Mouse (Mus musculus): ENCODE results near the gene Cd28. TPM values are rescaled to one million over a fixed set of nuclear protein-coding genes. Genes with fewer than 3 reads are reported as not detected.
A peak's percentile ranks its signal among the peaks of the same experiment; 100 is the strongest.

The Cd28 gene
- total RNA-seq, 1 experiment from 2014 or later = 18.0 TPM

- no peak for ATAC-seq (replicated peaks in 1 of 2; ENCODE audit: insufficient read depth in 1 of 2, low FRiP score in 2 of 2, low TSS enrichment in 1 of 2, low read depth in 1 of 2, poor library complexity in 2 of 2, severe bottlenecking in 2 of 2)
These were observed 30.3 kb downstream of the Cd28 start for GRCm38 (mm10) chr1:60746856-60747255.

GRCm38 (mm10) chr1:60748286-60748685 is 31.7 kb downstream of the Cd28 start:
- ATAC-seq (replicated peaks in 1 of 2; ENCODE audit: insufficient read depth in 1 of 2, low FRiP score in 2 of 2, low TSS enrichment in 1 of 2, low read depth in 1 of 2, poor library complexity in 2 of 2, severe bottlenecking in 2 of 2) = no peak

GRCm38 (mm10) chr1:60748936-60749335 is 32.3 kb downstream of the Cd28 start:
- no peak for ATAC-seq (replicated peaks in 1 of 2; ENCODE audit: insufficient read depth in 1 of 2, low FRiP score in 2 of 2, low TSS enrichment in 1 of 2, low read depth in 1 of 2, poor library complexity in 2 of 2, severe bottlenecking in 2 of 2)

- ATAC-seq (replicated peaks in 1 of 2; ENCODE audit: insufficient read depth in 1 of 2, low FRiP score in 2 of 2, low TSS enrichment in 1 of 2, low read depth in 1 of 2, poor library complexity in 2 of 2, severe bottlenecking in 2 of 2) = no peak
These were observed 32.8 kb downstream of the Cd28 start for GRCm38 (mm10) chr1:60749346-60749840.

GRCm38 (mm10) chr1:60750201-60750765 is 33.7 kb downstream of the Cd28 start:
- no peak for ATAC-seq (replicated peaks in 1 of 2; ENCODE audit: insufficient read depth in 1 of 2, low FRiP score in 2 of 2, low TSS enrichment in 1 of 2, low read depth in 1 of 2, poor library complexity in 2 of 2, severe bottlenecking in 2 of 2)

- ATAC-seq (replicated peaks in 1 of 2; ENCODE audit: insufficient read depth in 1 of 2, low FRiP score in 2 of 2, low TSS enrichment in 1 of 2, low read depth in 1 of 2, poor library complexity in 2 of 2, severe bottlenecking in 2 of 2) = no peak
These were observed 34.4 kb downstream of the Cd28 start for GRCm38 (mm10) chr1:60751011-60751410.

GRCm38 (mm10) chr1:60752986-60753385 is 36.4 kb downstream of the Cd28 start:
- ATAC-seq (replicated peaks in 1 of 2; ENCODE audit: insufficient read depth in 1 of 2, low FRiP score in 2 of 2, low TSS enrichment in 1 of 2, low read depth in 1 of 2, poor library complexity in 2 of 2, severe bottlenecking in 2 of 2) = no peak

GRCm38 (mm10) chr1:60753981-60754380 is 37.4 kb downstream of the Cd28 start:
- ATAC-seq (replicated peaks in 1 of 2; ENCODE audit: insufficient read depth in 1 of 2, low FRiP score in 2 of 2, low TSS enrichment in 1 of 2, low read depth in 1 of 2, poor library complexity in 2 of 2, severe bottlenecking in 2 of 2) = no peak

- ATAC-seq (replicated peaks in 1 of 2; ENCODE audit: insufficient read depth in 1 of 2, low FRiP score in 2 of 2, low TSS enrichment in 1 of 2, low read depth in 1 of 2, poor library complexity in 2 of 2, severe bottlenecking in 2 of 2) = peak; percentile 79 to 81
These were observed 39.0 kb downstream of the Cd28 start for GRCm38 (mm10) chr1:60755391-60756243.

GRCm38 (mm10) chr1:60757631-60758030 is 41.0 kb downstream of the Cd28 start:
- ATAC-seq (replicated peaks in 1 of 2; ENCODE audit: insufficient read depth in 1 of 2, low FRiP score in 2 of 2, low TSS enrichment in 1 of 2, low read depth in 1 of 2, poor library complexity in 2 of 2, severe bottlenecking in 2 of 2) = no peak

- ATAC-seq (replicated peaks in 1 of 2; ENCODE audit: insufficient read depth in 1 of 2, low FRiP score in 2 of 2, low TSS enrichment in 1 of 2, low read depth in 1 of 2, poor library complexity in 2 of 2, severe bottlenecking in 2 of 2) = no peak
These were observed 41.6 kb downstream of the Cd28 start for GRCm38 (mm10) chr1:60758226-60758625.

- ATAC-seq (replicated peaks in 1 of 2; ENCODE audit: insufficient read depth in 1 of 2, low FRiP score in 2 of 2, low TSS enrichment in 1 of 2, low read depth in 1 of 2, poor library complexity in 2 of 2, severe bottlenecking in 2 of 2) = peak; percentile 4 to 38; a peak in 1 of 4 replicates
These were observed 43.1 kb downstream of the Cd28 start for GRCm38 (mm10) chr1:60759563-60760335.

- no peak for ATAC-seq (replicated peaks in 1 of 2; ENCODE audit: insufficient read depth in 1 of 2, low FRiP score in 2 of 2, low TSS enrichment in 1 of 2, low read depth in 1 of 2, poor library complexity in 2 of 2, severe bottlenecking in 2 of 2)
These were observed 43.9 kb downstream of the Cd28 start for GRCm38 (mm10) chr1:60760475-60760874.

GRCm38 (mm10) chr1:60761528-60762171 is 45.0 kb downstream of the Cd28 start:
- ATAC-seq (replicated peaks in 1 of 2; ENCODE audit: insufficient read depth in 1 of 2, low FRiP score in 2 of 2, low TSS enrichment in 1 of 2, low read depth in 1 of 2, poor library complexity in 2 of 2, severe bottlenecking in 2 of 2) = no peak

GRCm38 (mm10) chr1:60762451-60762850 is 45.9 kb downstream of the Cd28 start:
- no peak for ATAC-seq (replicated peaks in 1 of 2; ENCODE audit: insufficient read depth in 1 of 2, low FRiP score in 2 of 2, low TSS enrichment in 1 of 2, low read depth in 1 of 2, poor library complexity in 2 of 2, severe bottlenecking in 2 of 2)

GRCm38 (mm10) chr1:60762916-60763315 is 46.3 kb downstream of the Cd28 start:
- no peak for ATAC-seq (replicated peaks in 1 of 2; ENCODE audit: insufficient read depth in 1 of 2, low FRiP score in 2 of 2, low TSS enrichment in 1 of 2, low read depth in 1 of 2, poor library complexity in 2 of 2, severe bottlenecking in 2 of 2)

GRCm38 (mm10) chr1:60771771-60772170 is 55.2 kb downstream of the Cd28 start:
- ATAC-seq (replicated peaks in 1 of 2; ENCODE audit: insufficient read depth in 1 of 2, low FRiP score in 2 of 2, low TSS enrichment in 1 of 2, low read depth in 1 of 2, poor library complexity in 2 of 2, severe bottlenecking in 2 of 2) = no peak

All from hematopoietic stem cell, adult 5-6 weeks (primary cell).